Mouse (Mus musculus) limb, embryonic 14.5 days (tissue): ENCODE data around the gene Igsf8. TPM values are rescaled to one million over a fixed set of nuclear protein-coding genes. Genes with fewer than 3 reads are reported as not detected.

Source experiments
- ATAC-seq: fragments of 200-750 bp; cut with Nextera tagmentation; 2 replicates; pipeline ENCODE4 v1.8.0; 2017; ENCODE audit warnings: low read depth, moderate number of reproducible peaks, moderate TSS enrichment; ENCODE audit not compliant: low FRiP score
- DNase-seq: peaks from one replicate; pipeline ENCODE4 v3.0.0-alpha.2; 2015; ENCODE audit warnings: low spot score
- H3K27ac ChIP-seq: fragments of 300-500 bp; sonication (generic); replicated peaks from 2 replicates; pipeline ENCODE4 v1.5.1; 2014; ENCODE audit warnings: low read depth, mild to moderate bottlenecking, low read length, moderate library complexity, mixed read lengths
- H3K27me3 ChIP-seq: fragments of 300-500 bp; sonication (generic); 2 replicates; pipeline ENCODE4 v1.6.1; 2014; ENCODE audit warnings: low read length, mixed read lengths; ENCODE audit not compliant: control insufficient read depth, insufficient read depth
- H3K36me3 ChIP-seq: fragments of 300-500 bp; sonication (generic); 2 replicates; pipeline ENCODE4 v1.6.1; 2014; ENCODE audit warnings: mild to moderate bottlenecking, low read length, moderate library complexity, mixed read lengths; ENCODE audit not compliant: control insufficient read depth, insufficient read depth
- H3K4me1 ChIP-seq: fragments of 300-500 bp; sonication (generic); 2 replicates; pipeline ENCODE4 v1.6.1; 2014; ENCODE audit warnings: antibody characterized with exemption, low read length, mixed read lengths; ENCODE audit not compliant: control insufficient read depth, insufficient read depth
- H3K4me2 ChIP-seq: fragments of 300-500 bp; sonication (generic); replicated peaks from 2 replicates; pipeline ENCODE4 v1.6.1; 2014; ENCODE audit warnings: low read depth, mild to moderate bottlenecking, low read length, moderate library complexity; ENCODE audit not compliant: severe bottlenecking
- H3K4me3 ChIP-seq: fragments of 300-500 bp; sonication (generic); replicated peaks from 2 replicates; pipeline ENCODE4 v1.5.1; 2014; ENCODE audit warnings: low read length
- H3K9ac ChIP-seq: fragments of 300-500 bp; sonication (generic); 2 replicates; pipeline ENCODE4 v1.6.1; 2014; ENCODE audit warnings: mild to moderate bottlenecking, low read depth, low read length, moderate library complexity; ENCODE audit not compliant: severe bottlenecking
- H3K9me3 ChIP-seq: fragments of 300-500 bp; sonication (generic); 2 replicates; pipeline ENCODE4 v1.6.1; 2016; ENCODE audit warnings: low read length; ENCODE audit not compliant: control insufficient read depth
- POLR2A ChIP-seq: fragments of 200-500 bp; IDR thresholded peaks from 2 replicates; pipeline ENCODE4 v1.8.0; 2012; ENCODE audit warnings: inconsistent platforms, mild to moderate bottlenecking, moderate library complexity, borderline replicate concordance; ENCODE audit not compliant: insufficient read depth, insufficient read length; ENCODE audit errors: extremely low read depth
- WGBS: fragments of 180-500 bp; shearing (Covaris S2); extraction: QIAGEN DNeasy Blood & Tissue Kit; methylation state at CpG from one replicate; pipeline ENCODE4 v1.1.7; 2014; 5-methylcytosine and 5-hydroxymethylcytosine counted together
- polyA plus RNA-seq, 2 experiments: library from polyadenylated mRNA; depleted of rRNA in 1 of 2; stranded (reverse) in 1 of 2; unstranded in 1 of 2; fragments of >200 nt; fragmentation: Nextera tagmentation in 1 of 2; extraction: Ambion mirVana in 1 of 2; gene quantifications; 2 replicates each; pipeline versions ENCODE4 v1.2.1 to v1.2.3; 2012 to 2014

The Igsf8 gene
- polyA plus RNA-seq, 2 experiments: 50.1 to 71.4 TPM

- Histone ChIP-seq H3K9me3 (no peaks in the 10 kb centered on the region), H3K4me1 (no peaks in the 10 kb centered on the region), H3K27ac (no peak overlapping the region), H3K4me3 (peak overlapping the region; percentile 34), H3K27me3 (peaks cover 36% of the 10 kb centered on the region), H3K36me3 (no peaks in the 10 kb centered on the region), H3K9ac (no peak overlapping the region), H3K4me2 (peak overlapping the region; percentile 48)
- DNase-seq (no peak), ATAC-seq (0 out of 2 replicates have a peak, but pooled peaks have one; percentile 8)
- TF ChIP-seq POLR2A: no peak
- 19% methylated on average over 9 of the region's 10 CpGs for WGBS
Observed at GRCm38 (mm10) chr1:172341386-172341785, 79.9 kb downstream of the Igsf8 start.

GRCm38 (mm10) chr1:172342729-172343128, 81.3 kb downstream of the Igsf8 start:
- no peak overlapping the region for H3K9ac ChIP-seq
- H3K4me3 ChIP-seq: no peak overlapping the region
- TF ChIP-seq POLR2A: no peak
- H3K4me2 ChIP-seq: no peak overlapping the region
- H3K4me1 ChIP-seq: no peaks in the 10 kb centered on the region
- no peak for DNase-seq
- H3K27me3 ChIP-seq: peaks cover 36% of the 10 kb centered on the region
- 95% methylated on average over 2 of the region's 3 CpGs for WGBS
- H3K27ac ChIP-seq: no peak overlapping the region
- no peaks in the 10 kb centered on the region for H3K36me3 ChIP-seq
- no peaks in the 10 kb centered on the region for H3K9me3 ChIP-seq
- ATAC-seq: no peak

- Histone ChIP-seq H3K9me3 (no peaks in the 10 kb centered on the region), H3K4me3 (no peak overlapping the region), H3K4me1 (no peaks in the 10 kb centered on the region), H3K9ac (no peak overlapping the region), H3K27ac (no peak overlapping the region), H3K4me2 (no peak overlapping the region), H3K27me3 (peaks cover 36% of the 10 kb centered on the region), H3K36me3 (no peaks in the 10 kb centered on the region)
- ATAC-seq (no peak), DNase-seq (no peak)
- 51% methylated on average over 3 of the region's 3 CpGs for WGBS
- TF ChIP-seq POLR2A: no peak
Observed at GRCm38 (mm10) chr1:172343914-172344313, 82.5 kb downstream of the Igsf8 start.

- 81% methylated on average over 7 of the region's 7 CpGs for WGBS
- Histone ChIP-seq H3K36me3 (no peaks in the 10 kb centered on the region), H3K9ac (no peak overlapping the region), H3K27me3 (peaks cover 29% of the 10 kb centered on the region), H3K9me3 (no peaks in the 10 kb centered on the region), H3K4me2 (no peak overlapping the region), H3K4me1 (no peaks in the 10 kb centered on the region), H3K27ac (no peak overlapping the region), H3K4me3 (no peak overlapping the region)
- ATAC-seq: no peak
- no peak for DNase-seq
- TF ChIP-seq POLR2A: no peak
Observed at GRCm38 (mm10) chr1:172344820-172345219, 83.4 kb downstream of the Igsf8 start.

GRCm38 (mm10) chr1:172346707-172347106, 85.3 kb downstream of the Igsf8 start:
- no peaks in the 10 kb centered on the region for H3K9me3 ChIP-seq
- no peaks in the 10 kb centered on the region for H3K36me3 ChIP-seq
- no peak overlapping the region for H3K4me2 ChIP-seq
- DNase-seq (no peak), ATAC-seq (no peak)
- no peak for TF ChIP-seq POLR2A
- no peak overlapping the region for H3K27ac ChIP-seq
- peaks cover 13% of the 10 kb centered on the region for H3K27me3 ChIP-seq
- WGBS: 81% methylated on average over 10 of the region's 10 CpGs
- no peak overlapping the region for H3K9ac ChIP-seq
- no peak overlapping the region for H3K4me3 ChIP-seq
- no peaks in the 10 kb centered on the region for H3K4me1 ChIP-seq

- no peaks in the 10 kb centered on the region for H3K4me1 ChIP-seq
- no peak overlapping the region for H3K9ac ChIP-seq
- H3K36me3 ChIP-seq: no peaks in the 10 kb centered on the region
- no peaks in the 10 kb centered on the region for H3K9me3 ChIP-seq
- no peak overlapping the region for H3K27ac ChIP-seq
- no peak overlapping the region for H3K4me3 ChIP-seq
- WGBS: 84% methylated on average over 12 of the region's 12 CpGs
- no peak for DNase-seq
- no peak for TF ChIP-seq POLR2A
- no peak overlapping the region for H3K4me2 ChIP-seq
- ATAC-seq: no peak
- peaks cover 6% of the 10 kb centered on the region; the same call in 1 of the 2 replicates for H3K27me3 ChIP-seq
Observed at GRCm38 (mm10) chr1:172347382-172347781, 85.9 kb downstream of the Igsf8 start.
